Mouse (Mus musculus): Measurements from ENCODE around the gene Epb41l2. TPM values are rescaled to one million over a fixed set of nuclear protein-coding genes. Genes with fewer than 3 reads are reported as not detected.

Gene Epb41l2
- total RNA-seq, 2 experiments from 2014 or later: 53.9 to 60.5 TPM

GRCm38 (mm10) chr10:25427523-25427922 is 67.9 kb downstream of the Epb41l2 start:
- DNase-seq (ENCODE audit: low spot score): peak; percentile 27

GRCm38 (mm10) chr10:25428658-25429057 is 69.1 kb downstream of the Epb41l2 start:
- intact Hi-C loops (cut with DNase I): no loop called here
- no peak for DNase-seq (ENCODE audit: low spot score)

More at GRCm38 (mm10) chr10:25427523-25427922, 67.9 kb downstream of the Epb41l2 start:
- intact Hi-C loops (cut with DNase I): no loop called here

GRCm38 (mm10) chr10:25429346-25429745 is 69.7 kb downstream of the Epb41l2 start:
- intact Hi-C loops (cut with DNase I): no loop called here
- DNase-seq (ENCODE audit: low spot score): no peak

GRCm38 (mm10) chr10:25430862-25431261 is 71.3 kb downstream of the Epb41l2 start:
- intact Hi-C loops (cut with DNase I): loop anchor here (10.0 kb wide), 1 partner anchor 54 kb away; no protein-coding TSS in a partner anchor

GRCm38 (mm10) chr10:25432351-25432750 is 72.8 kb downstream of the Epb41l2 start:
- peak; percentile 65 for DNase-seq (ENCODE audit: low spot score)
- intact Hi-C loops (cut with DNase I): loop anchor here (10.0 kb wide), 1 partner anchor 52 kb away; no protein-coding TSS in a partner anchor

More at GRCm38 (mm10) chr10:25430862-25431261, 71.3 kb downstream of the Epb41l2 start:
- peak; percentile 35 for DNase-seq (ENCODE audit: low spot score)

- intact Hi-C loops (cut with DNase I): loop anchor here (10.0 kb wide), 1 partner anchor 52 kb away; no protein-coding TSS in a partner anchor
Observed at GRCm38 (mm10) chr10:25432938-25433337, 73.3 kb downstream of the Epb41l2 start.

GRCm38 (mm10) chr10:25433524-25433923 is 73.9 kb downstream of the Epb41l2 start:
- intact Hi-C loops (cut with DNase I): loop anchor here (10.0 kb wide), 1 partner anchor 51 kb away; no protein-coding TSS in a partner anchor

More at GRCm38 (mm10) chr10:25432938-25433337, 73.3 kb downstream of the Epb41l2 start:
- DNase-seq (ENCODE audit: low spot score): no peak

GRCm38 (mm10) chr10:25434358-25435044 is 74.9 kb downstream of the Epb41l2 start:
- DNase-seq (ENCODE audit: low spot score): peak; percentile 53
- intact Hi-C loops (cut with DNase I): loop anchor here (10.0 kb wide), 1 partner anchor 50 kb away; no protein-coding TSS in a partner anchor

More at GRCm38 (mm10) chr10:25433524-25433923, 73.9 kb downstream of the Epb41l2 start:
- DNase-seq (ENCODE audit: low spot score): no peak

GRCm38 (mm10) chr10:25436703-25437401 is 77.3 kb downstream of the Epb41l2 start:
- intact Hi-C loops (cut with DNase I): loop anchor here (10.0 kb wide), 1 partner anchor 48 kb away; no protein-coding TSS in a partner anchor
- no peak for DNase-seq (ENCODE audit: low spot score)

GRCm38 (mm10) chr10:25437586-25438298 is 78.1 kb downstream of the Epb41l2 start:
- intact Hi-C loops (cut with DNase I): loop anchor here (10.0 kb wide), 1 partner anchor 47 kb away; no protein-coding TSS in a partner anchor
- DNase-seq (ENCODE audit: low spot score): no peak

- intact Hi-C loops (cut with DNase I): loop anchor here (10.0 kb wide), 1 partner anchor 47 kb away; no protein-coding TSS in a partner anchor
- DNase-seq (ENCODE audit: low spot score): no peak
Observed at GRCm38 (mm10) chr10:25438299-25438680, 78.7 kb downstream of the Epb41l2 start.

- DNase-seq (ENCODE audit: low spot score): no peak
- intact Hi-C loops (cut with DNase I): loop anchor here (10.0 kb wide), 1 partner anchor 46 kb away; no protein-coding TSS in a partner anchor
Observed at GRCm38 (mm10) chr10:25439163-25439562, 79.6 kb downstream of the Epb41l2 start.

GRCm38 (mm10) chr10:25439856-25440255 is 80.3 kb downstream of the Epb41l2 start:
- DNase-seq (ENCODE audit: low spot score): no peak
- intact Hi-C loops (cut with DNase I): loop anchor here (10.0 kb wide), 1 partner anchor 45 kb away; no protein-coding TSS in a partner anchor

- intact Hi-C loops (cut with DNase I): no loop called here
- no peak for DNase-seq (ENCODE audit: low spot score)
Observed at GRCm38 (mm10) chr10:25441405-25441804, 81.8 kb downstream of the Epb41l2 start.

GRCm38 (mm10) chr10:25443626-25444025 is 84.0 kb downstream of the Epb41l2 start:
- intact Hi-C loops (cut with DNase I): no loop called here
- DNase-seq (ENCODE audit: low spot score): no peak

GRCm38 (mm10) chr10:25444198-25444783 is 84.7 kb downstream of the Epb41l2 start:
- intact Hi-C loops (cut with DNase I): no loop called here
- DNase-seq (ENCODE audit: low spot score): no peak

GRCm38 (mm10) chr10:25446953-25447525 is 87.4 kb downstream of the Epb41l2 start:
- intact Hi-C loops (cut with DNase I): no loop called here

GRCm38 (mm10) chr10:25448676-25449075 is 89.1 kb downstream of the Epb41l2 start:
- intact Hi-C loops (cut with DNase I): no loop called here
- DNase-seq (ENCODE audit: low spot score): no peak

More at GRCm38 (mm10) chr10:25446953-25447525, 87.4 kb downstream of the Epb41l2 start:
- no peak for DNase-seq (ENCODE audit: low spot score)

Data from heart, postnatal 25 days (tissue).